Mouse (Mus musculus): ENCODE measurements around the gene Lekr1. TPM values are rescaled to one million over a fixed set of nuclear protein-coding genes. Genes with fewer than 3 reads are reported as not detected.

Gene Lekr1
- polyA plus RNA-seq, 1 experiment from 2014 or later = 9.7 TPM

DNA sequence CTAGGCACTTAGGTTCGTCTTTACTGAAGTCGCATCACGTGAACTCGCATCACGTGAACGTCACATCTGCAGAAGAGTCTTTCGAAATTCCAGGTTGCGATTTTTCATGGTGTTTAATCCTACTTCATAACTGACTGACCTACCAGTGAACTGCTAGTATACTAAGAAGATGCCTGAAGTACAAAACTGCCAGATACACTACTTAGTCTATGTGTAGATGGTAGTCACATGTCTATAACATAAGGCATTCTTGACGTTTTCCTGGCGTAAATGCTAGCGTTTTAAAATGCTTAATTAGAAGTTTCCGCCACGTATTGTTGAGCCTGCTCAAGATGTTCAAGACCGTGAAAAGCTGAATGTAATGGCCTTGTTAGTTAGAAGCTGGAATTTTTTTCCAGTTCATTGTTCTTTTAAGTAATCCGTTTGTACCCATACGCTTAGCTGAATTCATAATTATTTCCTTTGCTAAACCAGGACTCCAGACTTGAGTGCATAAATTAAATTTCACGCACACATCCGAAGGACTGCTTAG lies 7.9 kb upstream of the Lekr1 start:
- peaks cover 4% of the 10 kb centered on the region; the same call in 1 of the 2 replicates for H3K27me3 ChIP-seq (replicated peaks)
- H3K4me2 ChIP-seq = peak overlapping the region; percentile 99
- no peak overlapping the region for H3K27ac ChIP-seq (replicated peaks)
- peak overlapping the region; percentile 65 for H3K4me3 ChIP-seq (replicated peaks)
- WGBS = 5% methylated on average over 18 of the region's 18 CpGs
- no peaks in the 10 kb centered on the region for H3K9me3 ChIP-seq (replicated peaks)
- H3K9ac ChIP-seq (replicated peaks) = peak overlapping the region; percentile 62
- ATAC-seq (ENCODE audit: low FRiP score) = peak; percentile 19; the same call in 1 of the 2 replicates
- H3K36me3 ChIP-seq = no peaks in the 10 kb centered on the region
- H3K4me1 ChIP-seq = peaks cover 16% of the 10 kb centered on the region

DNA sequence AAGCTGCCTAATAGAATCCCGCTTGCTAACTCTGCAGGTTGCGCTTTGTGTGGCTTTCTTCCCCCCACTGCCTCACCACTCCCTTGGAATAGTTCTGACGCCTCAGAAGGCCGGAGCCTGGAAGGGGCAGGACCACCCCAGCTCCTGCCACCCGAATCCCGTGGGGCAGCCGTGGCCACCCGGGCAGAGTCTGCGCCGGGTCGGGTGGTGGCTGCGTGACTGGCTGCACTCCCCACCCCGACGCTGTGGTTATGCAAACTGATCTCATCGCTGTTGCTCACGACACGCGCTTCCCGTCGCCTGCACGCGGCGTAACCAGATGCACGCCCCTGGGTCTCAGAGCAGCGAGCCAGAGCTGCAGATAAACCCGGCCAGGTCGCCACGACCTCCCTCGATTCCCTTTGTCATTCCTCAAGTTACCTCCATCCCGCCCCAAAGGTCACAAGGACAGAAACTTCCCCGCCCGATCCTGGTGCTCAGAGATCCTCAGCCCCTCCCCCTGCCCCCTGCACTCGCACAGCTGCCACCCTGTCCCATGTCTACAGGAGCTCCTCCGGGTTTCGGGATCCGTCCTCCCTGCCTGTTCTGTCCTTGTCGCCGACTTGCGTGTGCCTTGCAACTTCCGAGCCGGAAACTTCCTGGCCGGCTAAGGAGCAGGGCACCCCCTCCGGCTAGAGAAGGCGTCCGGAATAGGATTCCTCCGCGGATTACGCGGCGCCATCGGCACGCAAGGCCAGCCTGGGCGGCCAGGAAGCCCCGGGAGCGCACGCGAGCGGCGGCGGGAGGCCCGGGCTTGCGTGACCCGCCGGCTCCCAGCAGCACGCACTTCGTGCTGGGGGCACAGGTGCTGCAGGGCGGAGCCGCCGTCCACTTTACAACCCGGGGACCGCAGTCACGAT lies 7.1 kb upstream of the Lekr1 start:
- Histone ChIP-seq H3K27ac (replicated peaks) (peak overlapping the region; percentile 73), H3K4me2 (peak overlapping the region; percentile 99), H3K27me3 (replicated peaks) (peaks cover 4% of the 10 kb centered on the region; the same call in 1 of the 2 replicates), H3K4me1 (peaks cover 16% of the 10 kb centered on the region), H3K9me3 (replicated peaks) (no peaks in the 10 kb centered on the region), H3K4me3 (replicated peaks) (peak overlapping the region; percentile 65), H3K9ac (replicated peaks) (peak overlapping the region; percentile 62), H3K36me3 (no peaks in the 10 kb centered on the region)
- WGBS = under 1% methylated on average over 72 of the region's 72 CpGs
- ATAC-seq (ENCODE audit: low FRiP score) = peak; percentile 84

DNA sequence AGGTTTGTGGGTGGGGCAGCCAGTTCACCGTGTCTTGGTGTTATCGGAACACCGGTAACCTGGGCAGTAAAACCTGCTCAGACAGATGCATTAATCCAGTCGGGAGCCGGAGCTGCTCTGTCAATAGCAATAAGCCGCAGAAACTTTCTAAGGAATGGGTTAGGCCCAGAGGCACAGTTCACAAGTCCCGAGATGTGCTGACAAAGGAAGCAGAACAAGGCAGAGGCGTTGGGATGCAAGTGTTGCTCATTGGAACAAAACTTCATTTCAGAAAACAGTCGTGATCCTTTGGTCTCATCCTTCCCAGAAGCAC lies 6.5 kb upstream of the Lekr1 start:
- Histone ChIP-seq H3K36me3 (no peaks in the 10 kb centered on the region), H3K4me1 (peaks cover 16% of the 10 kb centered on the region), H3K4me3 (replicated peaks) (peak overlapping the region; percentile 65), H3K4me2 (peak overlapping the region; percentile 99), H3K27ac (replicated peaks) (peak overlapping the region; percentile 73; the same call in 1 of the 2 replicates), H3K27me3 (replicated peaks) (peaks cover 4% of the 10 kb centered on the region; the same call in 1 of the 2 replicates), H3K9ac (replicated peaks) (peak overlapping the region; percentile 62), H3K9me3 (replicated peaks) (no peaks in the 10 kb centered on the region)
- 2% methylated on average over 9 of the region's 9 CpGs for WGBS
- ATAC-seq (ENCODE audit: low FRiP score) = peak; percentile 51; the same call in 1 of the 2 replicates

DNA sequence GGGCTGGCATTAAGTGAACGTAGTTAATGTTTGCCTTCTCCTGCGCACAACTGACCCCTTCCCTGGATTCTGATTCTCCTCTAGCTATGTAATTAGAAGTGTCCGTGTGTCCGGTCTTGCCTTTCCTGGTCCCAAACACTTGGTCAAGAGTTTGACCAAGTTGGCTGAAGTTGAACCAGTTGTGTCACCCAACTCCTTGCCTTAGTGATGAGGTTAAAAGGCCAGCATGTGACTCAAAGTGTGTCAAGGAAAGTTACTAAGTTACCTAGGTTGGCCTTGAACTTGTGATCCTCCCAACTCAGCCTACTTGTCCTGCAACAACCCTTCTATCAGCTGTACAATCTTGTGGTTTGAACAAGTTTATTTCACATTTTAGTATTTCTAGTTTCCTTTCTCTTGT lies 5.7 kb upstream of the Lekr1 start:
- H3K4me2 ChIP-seq = no peak overlapping the region
- H3K27me3 ChIP-seq (replicated peaks) = peaks cover 4% of the 10 kb centered on the region; the same call in 1 of the 2 replicates
- 97% methylated on average over 4 of the region's 4 CpGs for WGBS
- H3K9ac ChIP-seq (replicated peaks) = no peak overlapping the region
- ATAC-seq (ENCODE audit: low FRiP score) = no peak
- H3K36me3 ChIP-seq = no peaks in the 10 kb centered on the region
- peaks cover 16% of the 10 kb centered on the region for H3K4me1 ChIP-seq
- H3K9me3 ChIP-seq (replicated peaks) = no peaks in the 10 kb centered on the region
- no peak overlapping the region for H3K4me3 ChIP-seq (replicated peaks)
- no peak overlapping the region for H3K27ac ChIP-seq (replicated peaks)

DNA sequence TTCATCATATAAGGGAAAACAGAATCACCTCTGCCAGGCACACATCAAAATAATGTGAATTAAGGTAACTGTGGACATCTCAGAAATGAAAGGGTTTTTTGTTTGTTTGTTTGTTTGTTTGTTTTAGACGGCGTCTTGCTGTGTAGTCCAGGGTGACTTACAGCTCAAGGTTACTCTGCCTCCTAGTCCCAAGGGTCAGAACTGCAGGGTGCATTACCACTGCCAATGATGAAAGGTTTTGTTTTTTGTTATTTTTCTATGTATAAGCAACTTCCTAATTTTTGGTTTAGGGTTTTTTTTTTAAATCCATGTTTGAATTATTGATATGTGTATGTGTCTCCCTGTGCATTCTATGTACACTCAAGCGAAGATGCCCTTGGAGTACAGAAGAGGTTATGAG lies 4.3 kb upstream of the Lekr1 start:
- WGBS = 85% methylated on average over 3 of the region's 3 CpGs
- Histone ChIP-seq H3K9me3 (replicated peaks) (no peaks in the 10 kb centered on the region), H3K4me3 (replicated peaks) (no peak overlapping the region), H3K4me1 (peaks cover 19% of the 10 kb centered on the region), H3K4me2 (no peak overlapping the region), H3K9ac (replicated peaks) (no peak overlapping the region), H3K27me3 (replicated peaks) (peaks cover 4% of the 10 kb centered on the region; the same call in 1 of the 2 replicates), H3K36me3 (no peaks in the 10 kb centered on the region), H3K27ac (replicated peaks) (no peak overlapping the region)
- ATAC-seq (ENCODE audit: low FRiP score) = no peak

DNA sequence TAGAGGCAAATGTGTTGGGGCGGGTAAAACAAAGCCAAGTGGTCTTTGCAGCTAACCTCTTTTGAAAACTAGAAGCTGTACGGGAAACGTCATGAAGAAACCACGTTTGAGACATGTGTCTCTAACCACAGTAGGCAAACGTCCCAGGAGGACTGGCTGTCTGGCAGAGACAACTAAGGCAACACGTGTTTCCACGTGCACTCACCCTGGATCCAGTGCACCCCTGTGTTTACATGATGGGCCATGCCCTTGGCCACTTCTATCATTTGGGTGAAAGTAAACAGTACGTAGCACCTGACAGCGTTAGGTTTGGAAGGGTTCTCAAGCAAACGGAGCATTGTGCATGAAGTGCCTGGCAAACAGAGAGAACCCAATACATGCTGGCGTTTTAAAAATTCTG lies 2.9 kb upstream of the Lekr1 start:
- no peak for ATAC-seq (ENCODE audit: low FRiP score)
- H3K9me3 ChIP-seq (replicated peaks) = no peaks in the 10 kb centered on the region
- no peak overlapping the region for H3K27ac ChIP-seq (replicated peaks)
- H3K4me1 ChIP-seq = peaks cover 12% of the 10 kb centered on the region
- WGBS = 71% methylated on average over 11 of the region's 11 CpGs
- no peaks in the 10 kb centered on the region for H3K36me3 ChIP-seq
- no peak overlapping the region for H3K4me2 ChIP-seq
- no peak overlapping the region for H3K4me3 ChIP-seq (replicated peaks)
- H3K27me3 ChIP-seq (replicated peaks) = peaks cover 4% of the 10 kb centered on the region; the same call in 1 of the 2 replicates
- H3K9ac ChIP-seq (replicated peaks) = no peak overlapping the region

DNA sequence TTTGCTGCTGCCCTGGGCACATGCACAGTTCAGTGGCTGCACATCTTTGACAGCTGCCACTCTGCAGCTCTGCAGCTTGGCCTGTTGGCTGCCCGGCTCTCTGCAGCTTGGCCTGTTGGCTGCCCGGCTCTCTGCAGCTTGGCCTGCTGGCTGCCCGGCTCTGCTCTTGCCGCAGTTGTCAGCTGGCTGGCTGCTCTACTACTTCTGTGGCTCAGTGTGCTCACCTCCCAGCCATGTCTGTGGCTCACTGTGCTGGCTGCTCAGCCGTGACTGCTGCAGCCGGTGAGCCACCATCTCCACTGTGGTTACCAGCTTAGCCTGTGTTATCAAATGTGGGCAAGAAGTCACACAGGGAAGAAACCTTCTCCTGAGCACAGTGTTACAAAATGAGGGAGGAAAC lies 4.2 kb downstream of the Lekr1 start:
- ATAC-seq (ENCODE audit: low FRiP score) = no peak
- Histone ChIP-seq H3K27ac (replicated peaks) (no peak overlapping the region), H3K4me1 (peaks cover 9% of the 10 kb centered on the region; the same call in 1 of the 2 replicates), H3K27me3 (replicated peaks) (no peaks in the 10 kb centered on the region), H3K9ac (replicated peaks) (no peak overlapping the region), H3K4me3 (replicated peaks) (no peak overlapping the region), H3K9me3 (replicated peaks) (no peaks in the 10 kb centered on the region), H3K4me2 (no peak overlapping the region), H3K36me3 (no peaks in the 10 kb centered on the region)
- WGBS = 73% methylated on average over 6 of the region's 6 CpGs

DNA sequence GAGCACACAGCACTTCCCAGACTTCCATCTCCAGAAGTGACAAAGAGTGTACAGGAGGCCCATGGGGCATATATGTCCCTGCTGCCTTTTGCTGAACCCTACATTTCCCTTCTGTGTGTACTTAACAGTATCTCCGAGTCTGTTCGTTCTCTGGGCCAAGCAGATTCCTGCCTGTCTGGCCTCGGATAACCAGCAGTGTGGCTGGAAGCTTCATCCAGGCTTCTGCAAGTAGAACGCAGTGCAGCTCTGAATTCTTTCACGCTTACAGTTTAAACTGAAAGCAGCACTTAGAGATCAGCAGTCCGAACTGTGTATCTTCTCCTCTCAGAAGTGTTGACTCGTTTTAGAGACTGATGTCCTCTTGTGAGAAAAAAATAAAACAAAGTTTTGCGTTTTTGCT lies 7.7 kb downstream of the Lekr1 start:
- Histone ChIP-seq H3K4me1 (no peaks in the 10 kb centered on the region), H3K27me3 (replicated peaks) (no peaks in the 10 kb centered on the region), H3K36me3 (no peaks in the 10 kb centered on the region), H3K27ac (replicated peaks) (no peak overlapping the region), H3K4me2 (no peak overlapping the region), H3K4me3 (replicated peaks) (no peak overlapping the region), H3K9ac (replicated peaks) (no peak overlapping the region), H3K9me3 (replicated peaks) (no peaks in the 10 kb centered on the region)
- no peak for ATAC-seq (ENCODE audit: low FRiP score)
- 61% methylated on average over 8 of the region's 8 CpGs for WGBS

DNA sequence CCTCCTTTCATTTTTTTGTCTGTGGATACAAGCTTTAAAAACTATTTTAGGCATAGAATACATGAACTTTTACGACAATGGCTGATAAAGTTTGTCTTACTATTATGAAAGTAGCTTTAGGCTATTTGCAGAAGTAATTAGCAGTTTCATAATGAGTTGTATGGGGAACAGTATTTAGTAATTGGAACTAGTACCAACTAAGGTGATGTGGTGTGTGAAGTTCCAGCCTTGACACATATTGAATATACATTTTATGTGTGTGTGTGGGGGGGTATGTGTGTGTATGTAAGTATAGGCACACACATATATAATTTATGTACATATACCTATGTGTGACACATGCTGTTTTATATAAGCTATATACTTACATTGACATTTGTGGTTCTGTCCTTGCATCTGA lies 14.6 kb downstream of the Lekr1 start:
- Histone ChIP-seq H3K4me1 (no peaks in the 10 kb centered on the region), H3K9me3 (replicated peaks) (no peaks in the 10 kb centered on the region), H3K4me2 (no peak overlapping the region), H3K9ac (replicated peaks) (no peak overlapping the region), H3K36me3 (no peaks in the 10 kb centered on the region), H3K27me3 (replicated peaks) (no peaks in the 10 kb centered on the region), H3K4me3 (replicated peaks) (no peak overlapping the region), H3K27ac (replicated peaks) (no peak overlapping the region)
- no peak for ATAC-seq (ENCODE audit: low FRiP score)
- 84% methylated on average over 1 of the region's 1 CpGs for WGBS

DNA sequence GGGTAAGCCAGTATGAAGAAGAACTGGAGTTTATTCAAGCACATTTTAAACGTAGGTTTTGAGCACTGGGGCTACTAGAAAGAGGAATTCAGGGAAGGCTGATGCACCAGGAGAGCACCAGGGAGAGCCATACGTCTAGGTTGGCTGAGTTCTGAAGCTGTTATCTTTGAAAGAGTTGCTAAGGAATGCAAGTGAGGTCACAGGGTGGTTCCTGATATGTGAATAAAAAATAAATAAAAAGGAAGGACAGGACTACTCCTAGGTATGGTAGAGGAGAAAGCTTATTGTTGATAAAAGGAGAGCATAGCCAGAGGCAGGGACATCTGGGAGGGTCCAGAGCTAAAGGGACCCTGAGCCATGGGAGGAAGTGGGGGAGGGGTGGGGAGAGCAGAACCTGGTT lies 23.7 kb downstream of the Lekr1 start:
- Histone ChIP-seq H3K27ac (replicated peaks) (no peak overlapping the region), H3K36me3 (no peaks in the 10 kb centered on the region), H3K4me3 (replicated peaks) (no peak overlapping the region), H3K4me2 (no peak overlapping the region), H3K27me3 (replicated peaks) (no peaks in the 10 kb centered on the region), H3K9ac (replicated peaks) (no peak overlapping the region), H3K9me3 (replicated peaks) (no peaks in the 10 kb centered on the region), H3K4me1 (no peaks in the 10 kb centered on the region)
- no peak for ATAC-seq (ENCODE audit: low FRiP score)
- 51% methylated on average over 2 of the region's 2 CpGs for WGBS

DNA sequence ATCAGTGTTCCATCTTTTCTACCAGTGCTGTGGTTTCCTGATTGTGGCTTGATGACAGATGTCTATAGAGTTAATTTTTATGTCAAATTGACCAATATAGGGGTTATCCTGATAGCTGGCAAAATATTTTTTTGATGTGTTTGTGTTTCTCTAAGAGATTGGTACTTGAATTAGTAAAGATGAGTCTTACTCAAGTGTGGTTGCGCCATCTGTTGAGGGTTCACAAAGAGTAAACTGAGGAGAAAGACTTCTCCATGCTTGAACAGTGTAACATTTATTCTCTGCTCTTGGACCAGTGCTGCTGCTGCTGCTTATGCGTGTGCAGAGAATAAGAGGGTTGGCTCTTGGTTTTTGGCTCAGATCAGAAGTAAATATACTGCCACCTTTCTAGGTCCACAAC lies 24.8 kb downstream of the Lekr1 start:
- Histone ChIP-seq H3K4me2 (no peak overlapping the region), H3K4me3 (replicated peaks) (no peak overlapping the region), H3K36me3 (no peaks in the 10 kb centered on the region), H3K4me1 (no peaks in the 10 kb centered on the region), H3K9me3 (replicated peaks) (no peaks in the 10 kb centered on the region), H3K27me3 (replicated peaks) (no peaks in the 10 kb centered on the region), H3K9ac (replicated peaks) (no peak overlapping the region), H3K27ac (replicated peaks) (no peak overlapping the region)
- 91% methylated on average over 2 of the region's 2 CpGs for WGBS
- no peak for ATAC-seq (ENCODE audit: low FRiP score)

DNA sequence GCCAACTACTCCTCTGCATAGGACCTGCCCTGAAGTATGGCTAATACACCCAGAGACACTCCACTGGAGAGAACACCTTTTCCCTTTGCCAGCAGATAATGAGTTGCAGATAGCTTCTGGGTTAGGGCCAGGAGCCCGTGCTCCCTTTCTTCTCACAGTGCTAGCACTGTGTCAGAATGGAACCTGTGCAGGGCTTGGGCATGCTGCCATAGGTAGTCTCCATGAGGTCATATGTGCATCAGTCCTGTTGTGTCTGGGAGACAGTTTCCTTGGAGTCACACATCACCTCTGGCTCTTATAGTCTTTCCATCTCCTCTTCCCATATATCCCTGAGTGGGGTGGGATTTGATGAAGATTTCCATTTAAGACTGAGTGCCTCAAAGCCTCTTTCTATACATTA lies 33.7 kb downstream of the Lekr1 start:
- no peak for ATAC-seq (ENCODE audit: low FRiP score)

More for the DNA sequence above, 33.7 kb downstream of the Lekr1 start:
- Histone ChIP-seq H3K27ac (replicated peaks) (no peak overlapping the region), H3K4me3 (replicated peaks) (no peak overlapping the region), H3K9me3 (replicated peaks) (no peaks in the 10 kb centered on the region), H3K4me1 (no peaks in the 10 kb centered on the region), H3K4me2 (no peak overlapping the region), H3K27me3 (replicated peaks) (no peaks in the 10 kb centered on the region), H3K9ac (replicated peaks) (no peak overlapping the region), H3K36me3 (no peaks in the 10 kb centered on the region)
- 69% methylated on average over 1 of the region's 1 CpGs for WGBS
